Mouse (Mus musculus) heart, postnatal 0 days (tissue): ENCODE results near the gene Nynrin.

Source experiments
- CTCF ChIP-seq: IDR thresholded peaks from 2 replicates; pipeline ENCODE4 v1.5.1; 2016; ENCODE audit warnings: antibody characterized with exemption, control low read depth, low read depth
- EP300 ChIP-seq: IDR thresholded peaks from 2 replicates; pipeline ENCODE4 v1.6.1; 2016; ENCODE audit warnings: antibody characterized with exemption, low read depth

DNA sequence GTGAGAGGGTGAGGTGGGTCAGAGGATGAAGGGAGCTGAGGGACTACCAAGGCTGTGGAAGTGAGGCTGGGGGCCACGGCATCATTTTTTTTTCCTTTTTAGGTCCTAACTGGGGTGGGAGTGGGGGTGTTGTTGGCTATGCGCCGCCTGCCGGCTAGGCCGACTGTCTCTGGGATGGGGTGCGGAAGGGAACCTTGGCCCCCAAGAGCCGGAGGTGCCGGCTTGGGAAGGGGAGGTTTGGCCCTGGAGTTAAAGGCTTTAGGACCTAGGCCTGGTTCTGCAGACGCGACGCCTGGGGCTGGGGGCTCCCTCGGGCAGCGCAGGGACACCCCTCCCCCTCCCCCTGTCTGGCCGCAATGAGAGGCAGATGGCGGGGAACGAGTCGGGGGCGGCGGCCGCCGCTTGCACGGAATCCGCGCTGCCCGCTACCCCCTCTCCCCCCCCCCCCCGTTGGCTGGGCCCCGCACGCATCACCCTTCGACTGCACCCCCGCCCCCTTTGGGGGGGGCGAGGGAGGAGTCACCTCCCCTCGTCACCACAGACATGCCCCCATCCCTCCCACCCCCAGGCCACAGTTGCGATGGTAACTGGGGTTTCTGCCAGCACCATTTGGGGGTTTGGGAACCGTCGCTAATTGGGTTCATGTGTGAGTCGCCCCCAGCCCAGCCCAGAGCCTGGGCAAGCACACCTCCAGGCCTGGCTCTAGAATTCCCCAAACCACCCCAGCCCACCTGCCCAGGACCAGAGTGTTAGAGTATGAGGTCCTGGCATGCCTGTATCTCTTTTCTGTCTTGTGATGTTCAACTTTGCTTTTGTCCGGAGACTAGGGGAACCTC lies 28.4 kb upstream of the Nynrin start:
- TF ChIP-seq CTCF (peak; percentile 6; the same call in 1 of the 2 replicates), EP300 (no peak)
